Mouse (Mus musculus) v-Abl transformed pro-B cells (cell line): ENCODE data around the gene Hist1h4i.

Source experiments
- in situ Hi-C, 2 experiments: fragments of 400-800 bp; cut with MboI; formaldehyde crosslinking; loops; one replicate each; pipeline ENCODE4 v1.15.1; 2025; ENCODE audit not compliant: unreplicated experiment in 2 of 2

Hist1h4i gene

GRCm38 (mm10) chr13:21996101-21996839 is 44.9 kb downstream of the Hist1h4i start:
- in situ Hi-C loops: no loop called here

GRCm38 (mm10) chr13:21995331-21995914 is 45.7 kb downstream of the Hist1h4i start:
- in situ Hi-C loops: no loop called here

- in situ Hi-C loops: no loop called here
Observed at GRCm38 (mm10) chr13:21994896-21995295, 46.3 kb downstream of the Hist1h4i start.

- in situ Hi-C loops: no loop called here
Observed at GRCm38 (mm10) chr13:21993957-21994738, 47.0 kb downstream of the Hist1h4i start.

- in situ Hi-C loops: no loop called here
Observed at GRCm38 (mm10) chr13:21992550-21992949, 48.6 kb downstream of the Hist1h4i start.
